ENCODE assay signal across 14 mouse cellular contexts in genomic region chr4:132209299-132209698, GRCm38 (mm10). TPM values are rescaled to one million over a fixed set of nuclear protein-coding genes. Genes with fewer than 3 reads are reported as not detected.
DNase-seq lines count a peak whose midpoint lies in the region; ATAC-seq lines count a peak whose summit lies in the region.
"Had no signal": no experiment of that assay in that cellular context is flagged by ENCODE, and none has a peak within 500 bp of the region (broad histone marks: within the 10 kb centered on the region; RNA-seq: fewer than 3 reads in every experiment).

No protein-coding gene starts in this region.

- intact Hi-C loops in heart, postnatal 25 days (cut with DNase I): no loop called here

- no peaks in the 10 kb centered on the region for H3K9me3 ChIP-seq in heart, embryonic 13.5 days
- no peaks in the 10 kb centered on the region for H3K9me3 ChIP-seq in midbrain, embryonic 14.5 days (ENCODE audit: control insufficient read depth, low read length)
- H3K9me3 ChIP-seq in midbrain, embryonic 16.5 days (replicated peaks; ENCODE audit: control insufficient read depth, low read length, poor library complexity, severe bottlenecking): no peaks in the 10 kb centered on the region
- H3K9me3 ChIP-seq in hindbrain, embryonic 13.5 days: no peaks in the 10 kb centered on the region
- H3K9me3 ChIP-seq in stomach, embryonic 16.5 days (replicated peaks; ENCODE audit: control insufficient read depth, low read length): no peaks in the 10 kb centered on the region

- peak overlapping the region; percentile 6; the same call in 1 of the 2 replicates for H3K4me2 ChIP-seq in heart, embryonic 13.5 days
- peak overlapping the region; percentile 86 for H3K4me2 ChIP-seq in midbrain, embryonic 14.5 days (ENCODE audit: low read length)
- no peak overlapping the region for H3K4me2 ChIP-seq in midbrain, embryonic 16.5 days (ENCODE audit: low read length)
- peak overlapping the region; percentile 20 for H3K4me2 ChIP-seq in hindbrain, embryonic 13.5 days
- H3K4me2 ChIP-seq in stomach, embryonic 16.5 days (ENCODE audit: low read depth, low read length): peak overlapping the region; percentile 11; the same call in 1 of the 2 replicates

- no peak overlapping the region for H3K9ac ChIP-seq in heart, embryonic 13.5 days
- no peak overlapping the region for H3K9ac ChIP-seq in midbrain, embryonic 14.5 days (replicated peaks; ENCODE audit: low read length)
- no peak overlapping the region for H3K9ac ChIP-seq in midbrain, embryonic 16.5 days (ENCODE audit: low read depth, low read length)
- H3K9ac ChIP-seq in hindbrain, embryonic 13.5 days: peak overlapping the region; percentile 1; the same call in 1 of the 2 replicates
- H3K9ac ChIP-seq in stomach, embryonic 16.5 days (ENCODE audit: low read length): no peak overlapping the region; the same call in 1 of the 2 replicates

- H3K27ac ChIP-seq in heart, embryonic 13.5 days (replicated peaks): no peak overlapping the region
- H3K27ac ChIP-seq in midbrain, embryonic 14.5 days (replicated peaks; ENCODE audit: low read depth, low read length): no peak overlapping the region
- no peak overlapping the region for H3K27ac ChIP-seq in midbrain, embryonic 16.5 days (ENCODE audit: low read length)
- H3K27ac ChIP-seq in hindbrain, embryonic 13.5 days: no peak overlapping the region
- H3K27ac ChIP-seq in stomach, embryonic 16.5 days (ENCODE audit: low read length): no peak overlapping the region

- H3K36me3 ChIP-seq in heart, embryonic 13.5 days: peaks cover 58% of the 10 kb centered on the region
- peaks cover 46% of the 10 kb centered on the region for H3K36me3 ChIP-seq in midbrain, embryonic 14.5 days (ENCODE audit: control insufficient read depth, insufficient read depth, low read length)
- peaks cover 8% of the 10 kb centered on the region for H3K36me3 ChIP-seq in midbrain, embryonic 16.5 days (ENCODE audit: control insufficient read depth, insufficient read depth, low read length)
- peaks cover 37% of the 10 kb centered on the region for H3K36me3 ChIP-seq in hindbrain, embryonic 13.5 days
- H3K36me3 ChIP-seq in stomach, embryonic 16.5 days (ENCODE audit: control insufficient read depth, insufficient read depth, low read length): peaks cover 11% of the 10 kb centered on the region; the same call in 1 of the 2 replicates

- no peak for DNase-seq in heart, postnatal 25 days (ENCODE audit: low spot score)
- no peak for DNase-seq in midbrain, embryonic 14.5 days
- no peak for DNase-seq in frontal cortex, adult 2 months (ENCODE audit: extremely low spot score in 1 of 2, low spot score in 1 of 2)
- DNase-seq: adrenal gland, postnatal 36 days; cerebellum, adult 11 months; gastrocnemius, postnatal 10 days; kidney, postnatal 25 days; lung, adult 2 months; thymus, postnatal 25 days had no signal

- H3K4me1 ChIP-seq in heart, embryonic 13.5 days: peaks cover 23% of the 10 kb centered on the region
- peaks cover 23% of the 10 kb centered on the region for H3K4me1 ChIP-seq in midbrain, embryonic 14.5 days (ENCODE audit: control insufficient read depth, insufficient read depth, low read length)
- peaks cover 29% of the 10 kb centered on the region for H3K4me1 ChIP-seq in midbrain, embryonic 16.5 days (ENCODE audit: control insufficient read depth, insufficient read depth, low read length)
- peaks cover 28% of the 10 kb centered on the region for H3K4me1 ChIP-seq in hindbrain, embryonic 13.5 days (replicated peaks)
- peaks cover 17% of the 10 kb centered on the region for H3K4me1 ChIP-seq in stomach, embryonic 16.5 days (ENCODE audit: control insufficient read depth, insufficient read depth, low read length)

- WGBS in heart, embryonic 13.5 days: 83% methylated on average over 2 of the region's 2 CpGs
- 98% methylated on average over 2 of the region's 2 CpGs for WGBS in midbrain, embryonic 14.5 days
- 98% methylated on average over 2 of the region's 2 CpGs for WGBS in midbrain, embryonic 16.5 days
- WGBS in hindbrain, embryonic 13.5 days: 96% methylated on average over 2 of the region's 2 CpGs
- WGBS in stomach, embryonic 16.5 days: 80% methylated on average over 2 of the region's 2 CpGs

- no peaks in the 10 kb centered on the region for H3K27me3 ChIP-seq in heart, embryonic 13.5 days (replicated peaks)
- H3K27me3 ChIP-seq in midbrain, embryonic 14.5 days (ENCODE audit: control insufficient read depth, insufficient read depth, low read length): no peaks in the 10 kb centered on the region
- H3K27me3 ChIP-seq in midbrain, embryonic 16.5 days (ENCODE audit: control insufficient read depth, insufficient read depth, low read depth, low read length): no peaks in the 10 kb centered on the region
- no peaks in the 10 kb centered on the region for H3K27me3 ChIP-seq in hindbrain, embryonic 13.5 days
- H3K27me3 ChIP-seq in stomach, embryonic 16.5 days (ENCODE audit: control insufficient read depth, insufficient read depth, low read length): no peaks in the 10 kb centered on the region

- no peak overlapping the region for H3K4me3 ChIP-seq in heart, embryonic 13.5 days
- no peak overlapping the region; the same call in 1 of the 2 replicates for H3K4me3 ChIP-seq in midbrain, embryonic 14.5 days (replicated peaks; ENCODE audit: low read depth, low read length)
- H3K4me3 ChIP-seq in midbrain, embryonic 16.5 days (ENCODE audit: low read depth, low read length): no peak overlapping the region
- H3K4me3 ChIP-seq in hindbrain, embryonic 13.5 days: peak overlapping the region; percentile 8; the same call in 1 of the 2 replicates
- no peak overlapping the region for H3K4me3 ChIP-seq in stomach, embryonic 16.5 days (replicated peaks; ENCODE audit: low read length)

- ATAC-seq in heart, embryonic 13.5 days (ENCODE audit: extremely low read depth, insufficient number of reproducible peaks, low FRiP score, low TSS enrichment): no peak
- ATAC-seq in midbrain, embryonic 14.5 days (ENCODE audit: low FRiP score, low TSS enrichment): no peak
- ATAC-seq in midbrain, embryonic 16.5 days: no peak
- no peak for ATAC-seq in hindbrain, embryonic 13.5 days (ENCODE audit: low FRiP score)
- ATAC-seq in stomach, embryonic 16.5 days (ENCODE audit: insufficient read depth, low FRiP score): no peak
- ATAC-seq in CD4-positive, CD25-positive, alpha-beta regulatory T cell, adult 4 months: no peak

RNA-seq across cellular contexts. Expression of gene Ythdf2, which starts 2.8 kb away (rescaled TPM):
- 58.8 and 60.8 TPM in 2 replicates for polyA plus RNA-seq in heart, embryonic 13.5 days (2015; fragmentation: Nextera tagmentation; extraction: Ambion mirVana)
- 10 to 100 TPM; 26.1 to 27.9 TPM for total RNA-seq in heart, postnatal 25 days (2021)
- 130 and 169 TPM in 2 replicates for polyA plus RNA-seq in midbrain, embryonic 14.5 days (2014; fragmentation: Nextera tagmentation; extraction: Ambion mirVana)
- polyA plus RNA-seq in midbrain, embryonic 16.5 days (2015; fragmentation: Nextera tagmentation; extraction: Ambion mirVana): 109 and 124 TPM in 2 replicates
- 134 and 137 TPM in 2 replicates for polyA plus RNA-seq in hindbrain, embryonic 13.5 days (2015; fragmentation: Nextera tagmentation; extraction: Ambion mirVana)
- 75.6 and 84.2 TPM in 2 replicates for polyA plus RNA-seq in stomach, embryonic 16.5 days (2015; fragmentation: Nextera tagmentation; extraction: Ambion mirVana)
- polyA plus RNA-seq in frontal cortex, adult 2 months (2012; rRNA removed): 19.0 and 21.8 TPM in 2 replicates
- polyA plus RNA-seq in CD4-positive, CD25-positive, alpha-beta regulatory T cell, adult 4 months (2017; shearing (Covaris generic)): 100 to 1,000 TPM in 1 of 2 experiments, 10 to 100 TPM in 1; 70.7 to 118 TPM

RNA-seq across cellular contexts. Expression of gene Gmeb1, which starts 52.1 kb away (rescaled TPM):
- 27.5 and 28.8 TPM in 2 replicates for polyA plus RNA-seq in heart, embryonic 13.5 days (2015; fragmentation: Nextera tagmentation; extraction: Ambion mirVana)
- 10 to 100 TPM; 10.5 to 11.5 TPM for total RNA-seq in heart, postnatal 25 days (2021)
- polyA plus RNA-seq in midbrain, embryonic 14.5 days (2014; fragmentation: Nextera tagmentation; extraction: Ambion mirVana): 31.6 and 46.5 TPM in 2 replicates
- 40.0 and 41.1 TPM in 2 replicates for polyA plus RNA-seq in midbrain, embryonic 16.5 days (2015; fragmentation: Nextera tagmentation; extraction: Ambion mirVana)
- polyA plus RNA-seq in hindbrain, embryonic 13.5 days (2015; fragmentation: Nextera tagmentation; extraction: Ambion mirVana): 47.1 and 48.7 TPM in 2 replicates
- polyA plus RNA-seq in stomach, embryonic 16.5 days (2015; fragmentation: Nextera tagmentation; extraction: Ambion mirVana): 25.6 and 28.7 TPM in 2 replicates
- 20.7 and 21.6 TPM in 2 replicates for polyA plus RNA-seq in frontal cortex, adult 2 months (2012; rRNA removed)
- polyA plus RNA-seq in CD4-positive, CD25-positive, alpha-beta regulatory T cell, adult 4 months (2017; shearing (Covaris generic)): 10 to 100 TPM; 16.7 to 17.7 TPM
